Mouse (Mus musculus): Measurements from ENCODE around the gene Blm. TPM values are rescaled to one million over a fixed set of nuclear protein-coding genes. Genes with fewer than 3 reads are reported as not detected.

Gene Blm
- polyA plus RNA-seq, 1 experiment from 2014 or later, result 27.1 TPM

- no peaks in the 10 kb centered on the region for H3K36me3 ChIP-seq
- no peak overlapping the region for H3K9ac ChIP-seq
- ATAC-seq (replicated peaks; ENCODE audit: low FRiP score), result no peak
- H3K4me3 ChIP-seq (replicated peaks), result no peak overlapping the region
- WGBS, result 82% methylated on average over 9 of the region's 9 CpGs
- no peaks in the 10 kb centered on the region for H3K9me3 ChIP-seq (replicated peaks)
- no peak overlapping the region for H3K27ac ChIP-seq
- peaks cover 7% of the 10 kb centered on the region; the same call in 1 of the 2 replicates for H3K27me3 ChIP-seq
- no peak overlapping the region for H3K4me2 ChIP-seq
- H3K4me1 ChIP-seq, result peaks cover 12% of the 10 kb centered on the region
Observed at GRCm38 (mm10) chr7:80410380-80410779, 124.5 kb downstream of the Blm start.

DNA sequence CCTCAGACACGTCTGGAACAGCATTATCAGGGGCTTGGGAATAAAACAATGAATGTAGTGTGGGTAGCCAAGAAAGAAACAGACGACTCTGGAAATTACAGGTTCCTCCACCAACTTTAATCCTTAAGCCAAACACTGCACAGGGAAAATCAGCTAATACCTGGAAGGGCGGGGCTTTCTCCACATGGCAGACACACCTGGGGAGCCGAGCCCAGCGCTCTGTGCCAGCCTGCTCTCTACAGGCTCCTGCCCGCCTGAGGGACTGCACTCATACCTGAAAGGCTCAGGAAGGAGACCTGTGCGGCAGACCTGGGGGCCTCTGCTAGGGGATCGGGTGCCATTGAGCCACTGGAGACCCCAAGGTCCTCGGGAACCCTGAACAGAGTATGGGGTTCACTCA, 127.2 kb downstream of the Blm start:
- Histone ChIP-seq H3K27me3 (peaks cover 11% of the 10 kb centered on the region; the same call in 1 of the 2 replicates), H3K9me3 (replicated peaks) (no peaks in the 10 kb centered on the region), H3K36me3 (no peaks in the 10 kb centered on the region), H3K4me3 (replicated peaks) (no peak overlapping the region), H3K27ac (no peak overlapping the region), H3K4me1 (peaks cover 14% of the 10 kb centered on the region), H3K9ac (no peak overlapping the region), H3K4me2 (no peak overlapping the region)
- ATAC-seq (replicated peaks; ENCODE audit: low FRiP score), result no peak
- WGBS, result 74% methylated on average over 9 of the region's 9 CpGs

DNA sequence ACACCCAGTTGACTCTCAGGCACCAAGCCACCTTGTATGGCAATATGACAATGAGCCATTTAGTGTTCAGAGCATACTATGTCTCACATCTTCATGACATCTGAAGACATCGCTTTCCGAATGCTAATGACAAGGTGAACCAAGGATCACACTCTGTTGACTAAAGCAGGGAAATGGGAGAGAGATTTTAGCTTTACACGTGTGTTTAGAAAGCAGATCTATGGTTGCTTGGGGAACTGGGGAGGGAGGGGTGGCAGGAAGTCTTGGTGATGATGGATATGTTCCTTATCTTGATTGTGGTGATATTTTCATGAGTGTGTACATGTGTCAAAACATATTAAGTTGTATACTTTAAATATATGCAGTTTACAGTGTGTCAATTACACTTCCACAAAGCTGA, 128.7 kb downstream of the Blm start:
- peaks cover 21% of the 10 kb centered on the region for H3K4me1 ChIP-seq
- H3K9me3 ChIP-seq (replicated peaks), result no peaks in the 10 kb centered on the region
- no peak overlapping the region for H3K4me3 ChIP-seq (replicated peaks)
- H3K27ac ChIP-seq, result no peak overlapping the region
- peaks cover 11% of the 10 kb centered on the region; the same call in 1 of the 2 replicates for H3K27me3 ChIP-seq
- no peak overlapping the region for H3K9ac ChIP-seq
- no peak overlapping the region for H3K4me2 ChIP-seq
- ATAC-seq (replicated peaks; ENCODE audit: low FRiP score), result no peak
- no peaks in the 10 kb centered on the region for H3K36me3 ChIP-seq
- WGBS, result 83% methylated on average over 3 of the region's 3 CpGs

DNA sequence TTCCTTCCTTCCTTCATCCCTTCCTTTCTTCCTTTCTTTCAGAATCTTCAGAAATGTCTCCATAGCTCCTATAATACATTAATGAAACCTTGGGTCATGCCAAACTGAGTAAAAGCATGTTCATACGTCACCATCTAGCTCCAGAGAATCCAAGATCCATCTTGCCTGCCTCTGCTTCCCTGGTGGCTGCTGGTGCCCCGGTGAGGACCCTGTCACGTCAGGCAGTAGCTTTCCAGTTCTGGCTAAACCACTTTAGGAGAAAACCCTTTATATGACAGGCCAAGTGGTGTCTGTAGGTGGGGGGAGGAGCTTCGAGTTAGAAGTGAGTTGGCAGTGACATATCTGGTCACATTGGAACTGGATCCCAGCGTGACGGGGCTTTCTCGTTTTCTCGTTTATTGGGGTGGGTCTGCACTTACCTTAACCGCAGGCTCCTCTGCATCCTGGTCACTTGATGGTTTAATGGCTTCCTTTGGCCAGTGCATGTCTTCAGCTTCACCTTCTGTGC, 129.7 kb downstream of the Blm start, which contains the start of gene Furin:
Furin (minus strand) TSS at position 249 of the 508 bp plus-strand sequence.
- H3K4me2 ChIP-seq, result no peak within 1 kb of the TSS
- H3K4me3 ChIP-seq (replicated peaks), result no peak within 1 kb of the TSS
- H3K36me3 ChIP-seq, result no peaks in the 10 kb centered on the region
- H3K27ac ChIP-seq, result 0 out of 2 replicates have a peak within 1 kb of the TSS, but pooled peaks have one; percentile 14
- ATAC-seq (replicated peaks; ENCODE audit: low FRiP score), result no peak
- H3K4me1 ChIP-seq, result peaks cover 31% of the 10 kb centered on the region
- WGBS, result 56% methylated on average over 9 of the region's 9 CpGs
- no peak within 1 kb of the TSS for H3K9ac ChIP-seq
- H3K27me3 ChIP-seq, result peaks cover 11% of the 10 kb centered on the region; the same call in 1 of the 2 replicates
- no peaks in the 10 kb centered on the region for H3K9me3 ChIP-seq (replicated peaks)

Other genes starting within 250 kb of the Blm start
- 137 and 150 TPM in 2 replicates for gene Prc1, start 240.7 kb downstream of the Blm start, polyA plus RNA-seq (2015; fragmentation: Nextera tagmentation; extraction: Ambion mirVana)
- gene Rccd1, start 210.7 kb downstream of the Blm start, polyA plus RNA-seq (2015; fragmentation: Nextera tagmentation; extraction: Ambion mirVana), result 9.5 and 12.3 TPM in 2 replicates
- 38.9 and 41.1 TPM in 2 replicates for gene Unc45a, start 194.1 kb downstream of the Blm start, polyA plus RNA-seq (2015; fragmentation: Nextera tagmentation; extraction: Ambion mirVana)
- gene Hddc3, start 192.0 kb downstream of the Blm start, polyA plus RNA-seq (2015; fragmentation: Nextera tagmentation; extraction: Ambion mirVana), result 18.9 and 21.1 TPM in 2 replicates
- 16.2 and 20.8 TPM in 2 replicates for gene Man2a2, start 163.7 kb downstream of the Blm start, polyA plus RNA-seq (2015; fragmentation: Nextera tagmentation; extraction: Ambion mirVana)
- 14.9 and 18.5 TPM in 2 replicates for gene Fes, start 147.2 kb downstream of the Blm start, polyA plus RNA-seq (2015; fragmentation: Nextera tagmentation; extraction: Ambion mirVana)
- gene Furin, start 129.7 kb downstream of the Blm start, polyA plus RNA-seq (2015; fragmentation: Nextera tagmentation; extraction: Ambion mirVana), result 12.9 and 13.5 TPM in 2 replicates
- gene Crtc3, start 153.8 kb upstream of the Blm start, polyA plus RNA-seq (2015; fragmentation: Nextera tagmentation; extraction: Ambion mirVana), result 20.6 and 21.9 TPM in 2 replicates